Mouse (Mus musculus): ENCODE data around the gene Rab8a. TPM values are rescaled to one million over a fixed set of nuclear protein-coding genes. Genes with fewer than 3 reads are reported as not detected.

Gene Rab8a
- polyA plus RNA-seq, 1 experiment = not detected

GRCm38 (mm10) chr8:72189417-72190214 is 28.6 kb downstream of the Rab8a start, which contains the start of gene Hsh2d:
Gene Hsh2d (plus strand): TSS chr8:72189638.
- WGBS = 59% methylated on average over 12 of the region's 12 CpGs
- no peak within 1 kb of the TSS; the same call in 1 of the 2 replicates for H3K4me3 ChIP-seq (ENCODE audit: insufficient read depth, low read depth, low read length)
- no peak within 1 kb of the TSS for H3K27ac ChIP-seq (ENCODE audit: insufficient read depth, low read depth, low read length)
- no peak for TF ChIP-seq CTCF (IDR thresholded peaks at IDR 0.05; ENCODE audit: insufficient read depth, low read depth, low read length)
- TF ChIP-seq POLR2A (IDR thresholded peaks at IDR 0.05; ENCODE audit: insufficient read depth, low read depth, low read length) = no peak
- no peaks in the 10 kb centered on the region for H3K4me1 ChIP-seq (ENCODE audit: control insufficient read depth, insufficient read depth, low read length)

GRCm38 (mm10) chr8:72190215-72190539 is 29.2 kb downstream of the Rab8a start:
- Histone ChIP-seq H3K4me3 (ENCODE audit: insufficient read depth, low read depth, low read length) (no peak overlapping the region), H3K4me1 (ENCODE audit: control insufficient read depth, insufficient read depth, low read length) (no peaks in the 10 kb centered on the region), H3K27ac (ENCODE audit: insufficient read depth, low read depth, low read length) (no peak overlapping the region)
- 81% methylated on average over 2 of the region's 2 CpGs for WGBS
- no peak for TF ChIP-seq CTCF (IDR thresholded peaks at IDR 0.05; ENCODE audit: insufficient read depth, low read depth, low read length)
- no peak for TF ChIP-seq POLR2A (IDR thresholded peaks at IDR 0.05; ENCODE audit: insufficient read depth, low read depth, low read length)

GRCm38 (mm10) chr8:72192065-72192464 is 31.1 kb downstream of the Rab8a start:
- TF ChIP-seq CTCF (IDR thresholded peaks at IDR 0.05; ENCODE audit: insufficient read depth, low read depth, low read length) (no peak), POLR2A (IDR thresholded peaks at IDR 0.05; ENCODE audit: insufficient read depth, low read depth, low read length) (no peak)
- H3K4me3 ChIP-seq (ENCODE audit: insufficient read depth, low read depth, low read length) = no peak overlapping the region

GRCm38 (mm10) chr8:72197997-72198396 is 37.0 kb downstream of the Rab8a start:
- no peak overlapping the region for H3K27ac ChIP-seq (ENCODE audit: insufficient read depth, low read depth, low read length)
- H3K4me3 ChIP-seq (ENCODE audit: insufficient read depth, low read depth, low read length) = no peak overlapping the region
- no peaks in the 10 kb centered on the region for H3K4me1 ChIP-seq (ENCODE audit: control insufficient read depth, insufficient read depth, low read length)
- 68% methylated on average over 8 of the region's 8 CpGs for WGBS
- TF ChIP-seq CTCF (IDR thresholded peaks at IDR 0.05; ENCODE audit: insufficient read depth, low read depth, low read length) = no peak
- TF ChIP-seq POLR2A (IDR thresholded peaks at IDR 0.05; ENCODE audit: insufficient read depth, low read depth, low read length) = no peak

More at GRCm38 (mm10) chr8:72192065-72192464, 31.1 kb downstream of the Rab8a start:
- H3K4me1 ChIP-seq (ENCODE audit: control insufficient read depth, insufficient read depth, low read length) = no peaks in the 10 kb centered on the region
- H3K27ac ChIP-seq (ENCODE audit: insufficient read depth, low read depth, low read length) = no peak overlapping the region

- 76% methylated on average over 1 of the region's 1 CpGs for WGBS
- Histone ChIP-seq H3K4me3 (ENCODE audit: insufficient read depth, low read depth, low read length) (no peak overlapping the region), H3K27ac (ENCODE audit: insufficient read depth, low read depth, low read length) (no peak overlapping the region), H3K4me1 (ENCODE audit: control insufficient read depth, insufficient read depth, low read length) (no peaks in the 10 kb centered on the region)
- no peak for TF ChIP-seq CTCF (IDR thresholded peaks at IDR 0.05; ENCODE audit: insufficient read depth, low read depth, low read length)
- TF ChIP-seq POLR2A (IDR thresholded peaks at IDR 0.05; ENCODE audit: insufficient read depth, low read depth, low read length) = no peak
Observed at GRCm38 (mm10) chr8:72208582-72208981, 47.6 kb downstream of the Rab8a start.

GRCm38 (mm10) chr8:72210222-72210621 is 49.2 kb downstream of the Rab8a start:
- H3K4me1 ChIP-seq (ENCODE audit: control insufficient read depth, insufficient read depth, low read length) = no peaks in the 10 kb centered on the region
- H3K27ac ChIP-seq (ENCODE audit: insufficient read depth, low read depth, low read length) = no peak overlapping the region
- TF ChIP-seq CTCF (IDR thresholded peaks at IDR 0.05; ENCODE audit: insufficient read depth, low read depth, low read length) (no peak), POLR2A (IDR thresholded peaks at IDR 0.05; ENCODE audit: insufficient read depth, low read depth, low read length) (no peak)
- H3K4me3 ChIP-seq (ENCODE audit: insufficient read depth, low read depth, low read length) = no peak overlapping the region
- WGBS = 71% methylated on average over 4 of the region's 4 CpGs

- Histone ChIP-seq H3K27ac (ENCODE audit: insufficient read depth, low read depth, low read length) (no peak overlapping the region), H3K4me3 (ENCODE audit: insufficient read depth, low read depth, low read length) (no peak overlapping the region), H3K4me1 (ENCODE audit: control insufficient read depth, insufficient read depth, low read length) (no peaks in the 10 kb centered on the region)
- TF ChIP-seq POLR2A (IDR thresholded peaks at IDR 0.05; ENCODE audit: insufficient read depth, low read depth, low read length) = no peak
- no peak for TF ChIP-seq CTCF (IDR thresholded peaks at IDR 0.05; ENCODE audit: insufficient read depth, low read depth, low read length)
- WGBS = 59% methylated on average over 2 of the region's 2 CpGs
Observed at GRCm38 (mm10) chr8:72210710-72211109, 49.7 kb downstream of the Rab8a start.

- Histone ChIP-seq H3K4me1 (ENCODE audit: control insufficient read depth, insufficient read depth, low read length) (no peaks in the 10 kb centered on the region), H3K4me3 (ENCODE audit: insufficient read depth, low read depth, low read length) (no peak overlapping the region), H3K27ac (ENCODE audit: insufficient read depth, low read depth, low read length) (no peak overlapping the region)
- TF ChIP-seq CTCF (IDR thresholded peaks at IDR 0.05; ENCODE audit: insufficient read depth, low read depth, low read length) = no peak
- TF ChIP-seq POLR2A (IDR thresholded peaks at IDR 0.05; ENCODE audit: insufficient read depth, low read depth, low read length) = no peak
- 90% methylated on average over 1 of the region's 1 CpGs for WGBS
Observed at GRCm38 (mm10) chr8:72211846-72212245, 50.8 kb downstream of the Rab8a start.

GRCm38 (mm10) chr8:72212751-72213150 is 51.8 kb downstream of the Rab8a start, which contains the start of gene Cib3:
Gene Cib3 (minus strand): TSS chr8:72212837.
- Histone ChIP-seq H3K4me1 (ENCODE audit: control insufficient read depth, insufficient read depth, low read length) (no peaks in the 10 kb centered on the region), H3K4me3 (ENCODE audit: insufficient read depth, low read depth, low read length) (no peak within 1 kb of the TSS), H3K27ac (ENCODE audit: insufficient read depth, low read depth, low read length) (no peak within 1 kb of the TSS)
- TF ChIP-seq POLR2A (IDR thresholded peaks at IDR 0.05; ENCODE audit: insufficient read depth, low read depth, low read length) (no peak), CTCF (IDR thresholded peaks at IDR 0.05; ENCODE audit: insufficient read depth, low read depth, low read length) (no peak)
- WGBS = 46% methylated on average over 4 of the region's 4 CpGs

All from olfactory bulb, adult 2 months (tissue).